Mouse (Mus musculus) ovary, postnatal 14 days (tissue): ENCODE results near the gene Tmem135.

Source experiments
- DNase-seq: peaks from one replicate; pipeline ENCODE4 v3.0.0; 2022; ENCODE audit warnings: low spot score

Tmem135 gene

GRCm38 (mm10) chr7:89248135-89248850, 155.7 kb downstream of the Tmem135 start:
- no peak for DNase-seq

- no peak for DNase-seq
Observed at GRCm38 (mm10) chr7:89247012-89247710, 156.9 kb downstream of the Tmem135 start.

- no peak for DNase-seq
Observed at GRCm38 (mm10) chr7:89242565-89242964, 161.5 kb downstream of the Tmem135 start.

- DNase-seq: no peak
Observed at GRCm38 (mm10) chr7:89242143-89242542, 161.9 kb downstream of the Tmem135 start.

GRCm38 (mm10) chr7:89239592-89239991, 164.4 kb downstream of the Tmem135 start:
- DNase-seq: no peak

- DNase-seq: no peak
Observed at GRCm38 (mm10) chr7:89236592-89236991, 167.4 kb downstream of the Tmem135 start.

- no peak for DNase-seq
Observed at GRCm38 (mm10) chr7:89235974-89236507, 168.0 kb downstream of the Tmem135 start.

- DNase-seq: no peak
Observed at GRCm38 (mm10) chr7:89232499-89233145, 171.4 kb downstream of the Tmem135 start.

- DNase-seq: no peak
Observed at GRCm38 (mm10) chr7:89231200-89231790, 172.7 kb downstream of the Tmem135 start.

GRCm38 (mm10) chr7:89222609-89223008, 181.4 kb downstream of the Tmem135 start:
- no peak for DNase-seq

GRCm38 (mm10) chr7:89216628-89217027, 187.4 kb downstream of the Tmem135 start:
- DNase-seq: no peak

- DNase-seq: no peak
Observed at GRCm38 (mm10) chr7:89216118-89216517, 187.9 kb downstream of the Tmem135 start.

GRCm38 (mm10) chr7:89215714-89216113, 188.3 kb downstream of the Tmem135 start:
- DNase-seq: no peak

- DNase-seq: no peak
Observed at GRCm38 (mm10) chr7:89210506-89210905, 193.5 kb downstream of the Tmem135 start.

GRCm38 (mm10) chr7:89206165-89206564, 197.9 kb downstream of the Tmem135 start:
- DNase-seq: no peak

GRCm38 (mm10) chr7:89205402-89205801, 198.6 kb downstream of the Tmem135 start:
- DNase-seq: no peak

GRCm38 (mm10) chr7:89203144-89203543, 200.9 kb downstream of the Tmem135 start:
- DNase-seq: no peak

GRCm38 (mm10) chr7:89201954-89202353, 202.1 kb downstream of the Tmem135 start:
- DNase-seq: no peak

- DNase-seq: no peak
Observed at GRCm38 (mm10) chr7:89198499-89198898, 205.5 kb downstream of the Tmem135 start.

- no peak for DNase-seq
Observed at GRCm38 (mm10) chr7:89193459-89193858, 210.6 kb downstream of the Tmem135 start.

- no peak for DNase-seq
Observed at GRCm38 (mm10) chr7:89183928-89184327, 220.1 kb downstream of the Tmem135 start.

GRCm38 (mm10) chr7:89182943-89183342, 221.1 kb downstream of the Tmem135 start:
- no peak for DNase-seq
